13 mouse cellular contexts compared by ENCODE assay signal in the genomic region with DNA sequence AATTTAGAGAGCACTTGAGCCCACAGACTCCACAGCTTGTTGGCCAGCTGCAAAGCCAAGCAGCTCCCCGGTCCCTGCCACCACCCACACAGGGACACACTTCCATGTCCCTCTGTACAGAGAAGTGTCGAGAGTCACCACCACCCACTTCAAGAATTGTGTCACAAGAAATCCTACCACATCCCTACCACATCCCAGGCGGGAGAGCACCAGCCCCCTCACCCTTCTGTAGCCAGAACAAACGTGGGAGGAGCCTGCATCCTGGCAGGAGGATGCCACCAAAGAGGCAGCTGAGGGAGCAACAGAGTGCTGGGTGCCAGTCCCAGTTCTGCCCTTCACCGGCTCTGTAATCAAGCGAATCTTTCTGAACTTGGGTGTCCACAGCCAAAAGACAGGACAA. TPM values are rescaled to one million over a fixed set of nuclear protein-coding genes. Genes with fewer than 3 reads are reported as not detected.
DNase-seq lines count a peak whose midpoint lies in the region; TF ChIP-seq lines count a peak whose summit lies in the region.
"Had no signal": no experiment of that assay in that cellular context is flagged by ENCODE, and none has a peak within 500 bp of the region (broad histone marks: within the 10 kb centered on the region; RNA-seq: fewer than 3 reads in every experiment).

No protein-coding gene starts in this region.

- intact Hi-C loops in heart, postnatal 10 days (cut with DNase I): no loop called here

- H3K36me3 ChIP-seq in megakaryocyte, embryonic 14.5 days (replicated peaks; ENCODE audit: low read length): peaks cover 27% of the 10 kb centered on the region
- H3K36me3 ChIP-seq: embryonic facial prominence, embryonic 10.5 days; limb, embryonic 12.5 days; neural tube, embryonic 15.5 days; stomach, embryonic 15.5 days had no signal

- DNase-seq in heart, adult 11 months: peak; percentile 88
- no peak for DNase-seq in heart, postnatal 10 days
- DNase-seq in lung, postnatal 10 days: peak; percentile 46
- DNase-seq in lung, adult 2 months: no peak
- DNase-seq in frontal cortex, postnatal 36 days (ENCODE audit: low spot score in 2 of 2): peak; percentile 65 to 74
- no peak for DNase-seq in cerebellum, postnatal 4 days (ENCODE audit: low spot score in 2 of 2)
- no peak for DNase-seq in gastrocnemius, postnatal 4 days (ENCODE audit: low spot score in 2 of 2)

- 51% methylated on average over 6 of the region's 6 CpGs for WGBS in lung, adult 2 months

- TF ChIP-seq CTCF in lung, adult 2 months (IDR thresholded peaks at IDR 0.05; ENCODE audit: insufficient read depth, low read length): no peak

- H3K4me1 ChIP-seq in lung, adult 2 months (ENCODE audit: control insufficient read depth, insufficient read depth, low read length): peaks cover 19% of the 10 kb centered on the region
- H3K4me1 ChIP-seq in megakaryocyte, embryonic 14.5 days: peaks cover 70% of the 10 kb centered on the region

- no peak for TF ChIP-seq POLR2A in lung, adult 2 months (IDR thresholded peaks at IDR 0.05; ENCODE audit: borderline replicate concordance, extremely low read depth, low read depth, low read length)

- H3K27me3 ChIP-seq in megakaryocyte, embryonic 14.5 days (replicated peaks): no peaks in the 10 kb centered on the region
- H3K27me3 ChIP-seq: CH12.LX; limb, embryonic 12.5 days; neural tube, embryonic 15.5 days; stomach, embryonic 15.5 days had no signal

- H3K4me3 ChIP-seq in lung, adult 2 months (replicated peaks; ENCODE audit: extremely low read depth, low read depth, low read length): no peak overlapping the region
- peak overlapping the region; percentile 50 for H3K4me3 ChIP-seq in megakaryocyte, embryonic 14.5 days (replicated peaks)
- H3K4me3 ChIP-seq: embryonic facial prominence, embryonic 10.5 days; limb, embryonic 12.5 days; neural tube, embryonic 15.5 days; stomach, embryonic 15.5 days had no signal

- no peaks in the 10 kb centered on the region for H3K9me3 ChIP-seq in megakaryocyte, embryonic 14.5 days
- H3K9me3 ChIP-seq: embryonic facial prominence, embryonic 10.5 days; limb, embryonic 12.5 days; neural tube, embryonic 15.5 days; stomach, embryonic 15.5 days had no signal

RNA-seq across cellular contexts. Expression of a gene that starts 51.7 kb away (rescaled TPM):
- total RNA-seq in heart, postnatal 10 days (2021): 10 to 100 TPM in 1 of 2 experiments, 1 to 10 TPM in 1; 9.6 to 11.2 TPM
- 23.0 and 26.3 TPM in 2 replicates for polyA plus RNA-seq in lung, adult 2 months (2012; rRNA removed)
- 15.7 and 19.2 TPM in 2 replicates for polyA plus RNA-seq in megakaryocyte, embryonic 14.5 days (2012; ENCODE audit: insufficient read depth, low replicate concordance)
- 10 to 100 TPM; 10.0 to 10.1 TPM for total RNA-seq in gastrocnemius, postnatal 4 days (2021)

Comparison
In these comparisons a context has a peak if more than half of its experiments do, and no peak if none do; other contexts are left out.
1. DNase-seq: peak in heart, adult 11 months (single experiment), lung, postnatal 10 days (single experiment) and frontal cortex, postnatal 36 days (2 of 2); none in heart, postnatal 10 days (0 of 2), lung, adult 2 months (single experiment), cerebellum, postnatal 4 days (0 of 2) and gastrocnemius, postnatal 4 days (0 of 2).